ENCODE assay signal across 11 mouse cellular contexts in the genomic region with DNA sequence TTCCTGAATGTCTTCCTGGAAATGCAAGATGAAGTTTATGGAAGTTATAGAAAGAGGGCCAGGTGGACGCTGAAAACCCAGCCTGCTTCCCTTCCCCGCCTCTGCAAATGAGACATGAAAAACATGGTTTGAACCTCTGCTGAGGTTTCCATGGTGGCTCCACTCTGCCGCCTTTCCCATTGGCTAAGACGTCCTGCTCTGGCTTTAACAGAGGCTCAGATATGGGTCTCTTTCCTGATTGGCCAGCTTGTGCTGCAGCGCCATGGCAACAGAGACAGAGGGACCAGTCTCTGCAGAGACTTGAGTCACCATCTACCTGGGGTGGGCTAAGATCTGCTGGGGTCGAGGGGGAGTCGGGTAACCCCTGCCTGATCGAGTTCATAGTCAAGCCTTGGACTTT. TPM values are rescaled to one million over a fixed set of nuclear protein-coding genes. Genes with fewer than 3 reads are reported as not detected.
DNase-seq lines count a peak whose midpoint lies in the region; ATAC-seq lines count a peak whose summit lies in the region.
"Had no signal": no experiment of that assay in that cellular context is flagged by ENCODE, and none has a peak within 500 bp of the region (broad histone marks: within the 10 kb centered on the region; RNA-seq: fewer than 3 reads in every experiment).

No protein-coding gene starts in this region.

- H3K9me3 ChIP-seq in neural tube, embryonic 15.5 days (replicated peaks): no peaks in the 10 kb centered on the region

- no peak overlapping the region for H3K4me3 ChIP-seq in neural tube, embryonic 15.5 days (replicated peaks)

- peak; percentile 29 for DNase-seq in adrenal gland, postnatal 14 days
- no peak for DNase-seq in adrenal gland, postnatal 4 days (ENCODE audit: low spot score in 2 of 2)
- DNase-seq in frontal cortex, adult 2 months (ENCODE audit: extremely low spot score in 1 of 2, low spot score in 1 of 2): peak; percentile 86 to 87
- peak; percentile 65 to 81 for DNase-seq in left cerebral cortex, postnatal 10 days (ENCODE audit: extremely low spot score in 1 of 2, low spot score in 2 of 2)
- DNase-seq in kidney, postnatal 14 days: no peak
- DNase-seq in cerebellum, adult 18-20 months: no peak
- no peak for DNase-seq in Muller cell, postnatal 12 days (ENCODE audit: inconsistent ontology term)
- DNase-seq: liver, postnatal 0 days; thymus, postnatal 4 days had no signal

- 28% methylated on average over 8 of the region's 8 CpGs for WGBS in neural tube, embryonic 15.5 days

- no peaks in the 10 kb centered on the region for H3K36me3 ChIP-seq in neural tube, embryonic 15.5 days

- 0 out of 2 replicates have a peak overlapping the region, but pooled peaks have one; percentile 5 for H3K4me2 ChIP-seq in neural tube, embryonic 15.5 days

- peak overlapping the region; percentile 74 for H3K27ac ChIP-seq in neural tube, embryonic 15.5 days (replicated peaks)

- intact Hi-C loops in left cerebral cortex, postnatal 10 days (cut with DNase I): no loop called here

- peak; percentile 79 for ATAC-seq in neural tube, embryonic 15.5 days (ENCODE audit: low FRiP score)
- ATAC-seq: Patski had no signal

- H3K27me3 ChIP-seq in neural tube, embryonic 15.5 days (replicated peaks): no peaks in the 10 kb centered on the region
- H3K27me3 ChIP-seq: Patski had no signal

- H3K9ac ChIP-seq in neural tube, embryonic 15.5 days (replicated peaks): no peak overlapping the region
- H3K9ac ChIP-seq: liver, postnatal 0 days had no signal

- peaks cover 43% of the 10 kb centered on the region for H3K4me1 ChIP-seq in neural tube, embryonic 15.5 days

RNA-seq across cellular contexts. Expression of gene Ywhah, which starts 11.9 kb away (rescaled TPM):
- 162 and 166 TPM in 2 replicates for total RNA-seq in adrenal gland, postnatal 14 days (2021)
- 100 to 1,000 TPM; 148 to 195 TPM for total RNA-seq in adrenal gland, postnatal 4 days (2021)
- 1,285 and 1,395 TPM in 2 replicates for polyA plus RNA-seq in frontal cortex, adult 2 months (2012; rRNA removed)
- total RNA-seq in left cerebral cortex, postnatal 10 days (2021): 1,000 to 10,000 TPM in 1 of 2 experiments, 100 to 1,000 TPM in 1; 996 to 1,031 TPM
- polyA plus RNA-seq in neural tube, embryonic 15.5 days (2015; fragmentation: Nextera tagmentation; extraction: Ambion mirVana): 862 and 927 TPM in 2 replicates

Comparison
In these comparisons a context has a peak if more than half of its experiments do, and no peak if none do; other contexts are left out.
1. DNase-seq: peak in adrenal gland, postnatal 14 days (single experiment), frontal cortex, adult 2 months (2 of 2) and left cerebral cortex, postnatal 10 days (2 of 2); none in adrenal gland, postnatal 4 days (0 of 2), kidney, postnatal 14 days (single experiment), cerebellum, adult 18-20 months (0 of 2) and Muller cell, postnatal 12 days (single experiment).